ENCODE assay signal across 22 mouse cellular contexts in genomic region chr5:147761275-147761674, GRCm38 (mm10). TPM values are rescaled to one million over a fixed set of nuclear protein-coding genes. Genes with fewer than 3 reads are reported as not detected.
DNase-seq lines count a peak whose midpoint lies in the region; ATAC-seq and TF ChIP-seq lines count a peak whose summit lies in the region.
"Had no signal": no experiment of that assay in that cellular context is flagged by ENCODE, and none has a peak within 500 bp of the region (broad histone marks: within the 10 kb centered on the region; RNA-seq: fewer than 3 reads in every experiment).

No protein-coding gene starts in this region.

- 0 out of 2 replicates have a peak overlapping the region, but pooled peaks have one; percentile 2 for H3K4me2 ChIP-seq in heart, postnatal 0 days (ENCODE audit: low read depth, low read length)
- no peak overlapping the region for H3K4me2 ChIP-seq in liver, embryonic 13.5 days
- H3K4me2 ChIP-seq: forebrain, embryonic 15.5 days; hindbrain, embryonic 14.5 days; liver, embryonic 15.5 days; midbrain, embryonic 12.5 days had no signal

- peak; percentile 10 for DNase-seq in embryo, embryonic 10.5 days (ENCODE audit: low spot score)
- no peak for DNase-seq in embryo, embryonic 10 days (ENCODE audit: low spot score)
- no peak for DNase-seq in heart, postnatal 0 days (ENCODE audit: low spot score)
- no peak for DNase-seq in heart, adult 9 months (ENCODE audit: low spot score in 2 of 2)
- peak; percentile 85 for DNase-seq in R1 (ENCODE audit: low read depth, low spot score)
- no peak for DNase-seq in liver, embryonic 13.5 days
- no peak for DNase-seq in lung, adult 2 months
- DNase-seq in kidney, postnatal 36 days: no peak
- DNase-seq: cerebellum, adult 9-11 months; kidney, adult 11 months; left cerebral cortex, postnatal 4 days; lung, postnatal 36 days; thymus, postnatal 36 days had no signal

- TF ChIP-seq EP300 in heart, postnatal 0 days (IDR thresholded peaks at IDR 0.05; ENCODE audit: low read depth): no peak

- H3K4me3 ChIP-seq in heart, postnatal 0 days (ENCODE audit: low read depth, low read length): no peak overlapping the region
- no peak overlapping the region for H3K4me3 ChIP-seq in liver, embryonic 13.5 days (replicated peaks)
- no peak overlapping the region for H3K4me3 ChIP-seq in lung, adult 2 months (replicated peaks; ENCODE audit: extremely low read depth, low read depth, low read length)
- H3K4me3 ChIP-seq: embryonic facial prominence, embryonic 10.5 days; erythroblast, embryonic 14.5 days; forebrain, embryonic 15.5 days; liver, embryonic 15.5 days; midbrain, embryonic 12.5 days had no signal

- no peaks in the 10 kb centered on the region for H3K27me3 ChIP-seq in heart, postnatal 0 days (ENCODE audit: control insufficient read depth, insufficient read depth, low read length)
- H3K27me3 ChIP-seq in liver, embryonic 13.5 days: no peaks in the 10 kb centered on the region
- H3K27me3 ChIP-seq: forebrain, embryonic 15.5 days; liver, embryonic 15.5 days; Patski had no signal

- ATAC-seq in heart, postnatal 0 days (ENCODE audit: insufficient read depth, low read depth): no peak
- peak; percentile 50; the same call in 1 of the 2 replicates for ATAC-seq in liver, embryonic 13.5 days (ENCODE audit: low read depth)
- ATAC-seq: CD4-positive, CD25-positive, alpha-beta regulatory T cell, adult 4 months; forebrain, embryonic 15.5 days; Patski had no signal

- no peak overlapping the region for H3K9ac ChIP-seq in heart, postnatal 0 days (replicated peaks; ENCODE audit: low read depth, low read length)
- no peak overlapping the region for H3K9ac ChIP-seq in liver, embryonic 13.5 days
- H3K9ac ChIP-seq: forebrain, embryonic 15.5 days; hindbrain, embryonic 14.5 days; liver, embryonic 15.5 days; midbrain, embryonic 12.5 days had no signal

- TF ChIP-seq CTCF in heart, postnatal 0 days (IDR thresholded peaks at IDR 0.05; ENCODE audit: low read depth): no peak
- no peak for TF ChIP-seq CTCF in lung, adult 2 months (IDR thresholded peaks at IDR 0.05; ENCODE audit: insufficient read depth, low read length)

- TF ChIP-seq POLR2A in lung, adult 2 months (IDR thresholded peaks at IDR 0.05; ENCODE audit: borderline replicate concordance, extremely low read depth, low read depth, low read length): no peak

- no peaks in the 10 kb centered on the region for H3K9me3 ChIP-seq in heart, postnatal 0 days (replicated peaks; ENCODE audit: control insufficient read depth, low read length)
- no peaks in the 10 kb centered on the region for H3K9me3 ChIP-seq in liver, embryonic 13.5 days (replicated peaks)
- H3K9me3 ChIP-seq: embryonic facial prominence, embryonic 10.5 days; forebrain, embryonic 15.5 days; liver, embryonic 15.5 days; midbrain, embryonic 12.5 days had no signal

- H3K36me3 ChIP-seq in heart, postnatal 0 days (replicated peaks; ENCODE audit: control insufficient read depth, insufficient read depth, low read length): no peaks in the 10 kb centered on the region
- H3K36me3 ChIP-seq in liver, embryonic 13.5 days: no peaks in the 10 kb centered on the region
- H3K36me3 ChIP-seq: embryonic facial prominence, embryonic 10.5 days; forebrain, embryonic 15.5 days; liver, embryonic 15.5 days; midbrain, embryonic 12.5 days had no signal

- H3K4me1 ChIP-seq in heart, postnatal 0 days (ENCODE audit: control insufficient read depth, insufficient read depth): no peaks in the 10 kb centered on the region
- H3K4me1 ChIP-seq in liver, embryonic 13.5 days (replicated peaks): peaks cover 22% of the 10 kb centered on the region
- H3K4me1 ChIP-seq in lung, adult 2 months (ENCODE audit: control insufficient read depth, insufficient read depth, low read length): peaks cover 6% of the 10 kb centered on the region; the same call in 1 of the 2 replicates
- H3K4me1 ChIP-seq: forebrain, embryonic 15.5 days had no signal

- 15% methylated on average over 9 of the region's 9 CpGs for WGBS in heart, postnatal 0 days
- 11% methylated on average over 9 of the region's 9 CpGs for WGBS in liver, embryonic 13.5 days (ENCODE audit: insufficient replicate concordance)
- 21% methylated on average over 9 of the region's 9 CpGs for WGBS in lung, adult 2 months

- no peak overlapping the region for H3K27ac ChIP-seq in heart, postnatal 0 days (ENCODE audit: low read depth)
- no peak overlapping the region for H3K27ac ChIP-seq in liver, embryonic 13.5 days
- H3K27ac ChIP-seq: embryonic facial prominence, embryonic 10.5 days; forebrain, embryonic 15.5 days; hindbrain, embryonic 14.5 days; kidney, postnatal 0 days; liver, embryonic 15.5 days; midbrain, embryonic 12.5 days had no signal

RNA-seq across cellular contexts. Expression of gene Flt1, which starts 35.5 kb away (rescaled TPM):
- total RNA-seq in heart, postnatal 0 days (2014; rRNA removed; ENCODE audit: low replicate concordance): 32.0 and 39.1 TPM in 2 replicates
- polyA plus RNA-seq in heart, postnatal 0 days (2015; fragmentation: Nextera tagmentation; extraction: Ambion mirVana): 11.8 and 12.3 TPM in 2 replicates
- 2.4 and 2.8 TPM in 2 replicates for polyA plus RNA-seq in liver, embryonic 13.5 days (2015; fragmentation: Nextera tagmentation; extraction: Ambion mirVana)
- 32.5 and 33.3 TPM in 2 replicates for polyA plus RNA-seq in lung, adult 2 months (2012; rRNA removed)

Comparison
In these comparisons a context has a peak if more than half of its experiments do, and no peak if none do; other contexts are left out.
1. DNase-seq: peak in embryo, embryonic 10.5 days (single experiment) and R1 (single experiment); none in embryo, embryonic 10 days (single experiment), heart, postnatal 0 days (single experiment), heart, adult 9 months (0 of 2), liver, embryonic 13.5 days (single experiment), lung, adult 2 months (single experiment) and kidney, postnatal 36 days (0 of 2).